Mouse (Mus musculus): Measurements from ENCODE around the gene Ptp4a2. TPM values are rescaled to one million over a fixed set of nuclear protein-coding genes. Genes with fewer than 3 reads are reported as not detected.
"Not testable (repeated sequence)": the region's sequence is repeated elsewhere in the genome, so short reads cannot be mapped to it uniquely, and the experiment has no call there.

Ptp4a2 gene
- polyA plus RNA-seq, 1 experiment from 2014 or later = 252 TPM

DNA sequence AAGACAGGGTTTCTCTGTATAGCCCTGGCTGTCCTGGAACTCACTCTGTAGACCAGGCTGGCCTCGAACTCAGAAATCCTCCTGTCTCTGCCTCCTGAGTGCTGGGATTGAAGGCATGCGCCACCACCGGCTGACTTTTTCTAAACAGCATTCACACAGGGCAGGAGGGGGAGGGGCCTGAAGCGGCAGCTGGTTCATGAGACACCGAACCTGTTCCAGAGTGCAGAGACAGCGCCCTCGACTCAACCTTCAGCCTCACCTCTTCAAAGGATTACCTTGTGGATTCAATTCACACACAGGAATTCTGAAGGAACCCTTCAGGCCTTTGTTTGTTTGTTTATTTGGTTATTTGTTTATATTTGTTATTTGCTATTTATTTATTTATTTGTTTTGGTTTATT lies 79.1 kb downstream of the Ptp4a2 start:
- Histone ChIP-seq H3K4me1 (ENCODE audit: control insufficient read depth, insufficient read depth, low read length) (no peaks in the 10 kb centered on the region), H3K27me3 (ENCODE audit: control insufficient read depth, insufficient read depth, low read length) (no peaks in the 10 kb centered on the region), H3K4me3 (ENCODE audit: low read depth, low read length) (no peak overlapping the region), H3K9me3 (ENCODE audit: control insufficient read depth, low read depth, low read length) (no peaks in the 10 kb centered on the region), H3K27ac (ENCODE audit: low read length) (no peak overlapping the region), H3K9ac (replicated peaks; ENCODE audit: low read depth, low read length) (no peak overlapping the region), H3K36me3 (ENCODE audit: control insufficient read depth, insufficient read depth, low read length) (no peaks in the 10 kb centered on the region), H3K4me2 (replicated peaks; ENCODE audit: low read depth, low read length) (no peak overlapping the region)
- 83% methylated on average over 7 of the region's 7 CpGs for WGBS
- ATAC-seq (ENCODE audit: insufficient number of reproducible peaks, insufficient read depth, low FRiP score, low read depth) = no peak

DNA sequence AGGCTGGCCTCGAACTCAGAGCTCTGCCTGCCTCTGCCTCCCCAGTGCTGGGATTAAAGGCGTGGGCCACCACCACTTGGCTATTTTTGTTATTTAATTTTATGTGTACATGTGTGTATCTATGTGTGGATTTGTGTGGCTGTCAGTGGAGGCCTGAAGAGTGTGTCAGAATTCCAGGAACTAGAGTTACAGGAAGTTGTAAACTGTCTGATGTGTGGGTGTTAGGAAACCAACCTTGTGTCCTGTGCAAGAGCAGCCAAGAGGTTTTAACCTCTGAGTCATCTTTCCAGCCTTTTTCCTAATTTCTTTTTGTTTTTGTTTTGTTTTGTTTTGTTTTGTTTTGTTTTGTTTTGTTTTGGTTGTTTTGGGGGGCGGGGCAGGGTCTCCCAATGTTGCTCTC lies 83.8 kb downstream of the Ptp4a2 start:
- H3K27me3 ChIP-seq (ENCODE audit: control insufficient read depth, insufficient read depth, low read length) = no peaks in the 10 kb centered on the region

DNA sequence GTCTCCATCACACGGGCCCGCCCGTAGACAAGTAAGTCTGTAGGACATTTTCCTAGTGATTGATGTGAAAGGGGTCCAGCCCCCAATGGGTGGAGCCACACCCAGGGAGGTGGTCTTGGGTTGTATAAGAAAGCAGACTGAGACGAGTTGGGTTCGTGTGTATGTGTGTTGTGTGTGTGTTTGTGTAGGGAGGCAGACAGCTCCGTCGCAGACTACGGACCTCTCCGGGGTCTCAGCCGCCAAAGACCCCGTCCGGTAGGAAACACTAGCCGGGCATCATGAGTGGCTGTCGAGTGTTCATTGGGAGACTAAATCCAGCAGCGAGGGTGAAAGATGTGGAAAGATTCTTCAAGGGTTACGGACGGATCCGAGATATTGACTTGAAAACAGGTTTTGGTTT lies 87.8 kb downstream of the Ptp4a2 start:
- 94% methylated on average over 18 of the region's 18 CpGs for WGBS
- not testable (repeated sequence) for H3K36me3 ChIP-seq (ENCODE audit: control insufficient read depth, insufficient read depth, low read length); H3K27me3 ChIP-seq (ENCODE audit: control insufficient read depth, insufficient read depth, low read length); H3K4me1 ChIP-seq (ENCODE audit: control insufficient read depth, insufficient read depth, low read length); H3K27ac ChIP-seq (ENCODE audit: low read length); H3K4me2 ChIP-seq (replicated peaks; ENCODE audit: low read depth, low read length); H3K4me3 ChIP-seq (ENCODE audit: low read depth, low read length); H3K9me3 ChIP-seq (ENCODE audit: control insufficient read depth, low read depth, low read length); H3K9ac ChIP-seq (replicated peaks; ENCODE audit: low read depth, low read length); ATAC-seq (ENCODE audit: insufficient number of reproducible peaks, insufficient read depth, low FRiP score, low read depth)

More for the DNA sequence above, 83.8 kb downstream of the Ptp4a2 start:
- Histone ChIP-seq H3K4me2 (replicated peaks; ENCODE audit: low read depth, low read length) (no peak overlapping the region), H3K36me3 (ENCODE audit: control insufficient read depth, insufficient read depth, low read length) (no peaks in the 10 kb centered on the region), H3K9me3 (ENCODE audit: control insufficient read depth, low read depth, low read length) (no peaks in the 10 kb centered on the region), H3K4me3 (ENCODE audit: low read depth, low read length) (no peak overlapping the region), H3K27ac (ENCODE audit: low read length) (no peak overlapping the region), H3K4me1 (ENCODE audit: control insufficient read depth, insufficient read depth, low read length) (no peaks in the 10 kb centered on the region), H3K9ac (replicated peaks; ENCODE audit: low read depth, low read length) (no peak overlapping the region)
- 90% methylated on average over 3 of the region's 3 CpGs for WGBS
- ATAC-seq (ENCODE audit: insufficient number of reproducible peaks, insufficient read depth, low FRiP score, low read depth) = no peak

Small RNAs within 50 kb of the gene (microRNA-seq; reads per million reads assigned to microRNA genes)
- not detected for gene Gm28017

Other genes with a start within 250 kb of the Ptp4a2 start
- 7.5 and 9.5 TPM in 2 replicates for gene Lck, start 237.6 kb upstream of the Ptp4a2 start, polyA plus RNA-seq (2014; fragmentation: Nextera tagmentation; extraction: Ambion mirVana)
- gene Fam167b, start 232.7 kb upstream of the Ptp4a2 start, polyA plus RNA-seq (2014; fragmentation: Nextera tagmentation; extraction: Ambion mirVana) = 2.9 and 3.7 TPM in 2 replicates
- 316 TPM in 2 replicates for gene Eif3i, start 210.6 kb upstream of the Ptp4a2 start, polyA plus RNA-seq (2014; fragmentation: Nextera tagmentation; extraction: Ambion mirVana)
- 206 and 226 TPM in 2 replicates for gene Tmem234, start 210.6 kb upstream of the Ptp4a2 start, polyA plus RNA-seq (2014; fragmentation: Nextera tagmentation; extraction: Ambion mirVana)
- gene Dcdc2b, start 197.0 kb upstream of the Ptp4a2 start, polyA plus RNA-seq (2014; fragmentation: Nextera tagmentation; extraction: Ambion mirVana) = 2.8 and 3.8 TPM in 2 replicates
- 26.2 and 26.9 TPM in 2 replicates for gene Iqcc, start 192.1 kb upstream of the Ptp4a2 start, polyA plus RNA-seq (2014; fragmentation: Nextera tagmentation; extraction: Ambion mirVana)
- 52.9 and 56.1 TPM in 2 replicates for gene Ccdc28b, start 187.3 kb upstream of the Ptp4a2 start, polyA plus RNA-seq (2014; fragmentation: Nextera tagmentation; extraction: Ambion mirVana)
- 91.9 and 94.4 TPM in 2 replicates for gene Txlna, start 170.2 kb upstream of the Ptp4a2 start, polyA plus RNA-seq (2014; fragmentation: Nextera tagmentation; extraction: Ambion mirVana)
- gene Kpna6, start 138.5 kb upstream of the Ptp4a2 start, polyA plus RNA-seq (2014; fragmentation: Nextera tagmentation; extraction: Ambion mirVana) = 12.0 and 14.4 TPM in 2 replicates
- gene Tmem39b, start 114.4 kb upstream of the Ptp4a2 start, polyA plus RNA-seq (2014; fragmentation: Nextera tagmentation; extraction: Ambion mirVana) = 27.6 and 27.7 TPM in 2 replicates
- gene Khdrbs1, start 68.9 kb upstream of the Ptp4a2 start, polyA plus RNA-seq (2014; fragmentation: Nextera tagmentation; extraction: Ambion mirVana) = 95.5 and 103 TPM in 2 replicates
- gene Spocd1, start 118.0 kb downstream of the Ptp4a2 start, polyA plus RNA-seq (2014; fragmentation: Nextera tagmentation; extraction: Ambion mirVana) = not detected in 2 replicates
- 2.6 and 4.0 TPM in 2 replicates for gene Adgrb2, start 173.7 kb downstream of the Ptp4a2 start, polyA plus RNA-seq (2014; fragmentation: Nextera tagmentation; extraction: Ambion mirVana)
- 80.0 and 95.1 TPM in 2 replicates for gene Col16a1, start 236.6 kb downstream of the Ptp4a2 start, polyA plus RNA-seq (2014; fragmentation: Nextera tagmentation; extraction: Ambion mirVana)